Mouse (Mus musculus) Patski (cell line): ENCODE data around the gene Sugct. TPM values are rescaled to one million over a fixed set of nuclear protein-coding genes. Genes with fewer than 3 reads are reported as not detected.
A peak's percentile ranks its signal among the peaks of the same experiment; 100 is the strongest.
"Not testable (repeated sequence)": the region's sequence is repeated elsewhere in the genome, so short reads cannot be mapped to it uniquely, and the experiment has no call there.

ENCODE experiments used
- ATAC-seq: fragments of 100-300 bp; one replicate; pipeline ENCODE4 v1.8.0; 2021
- CTCF ChIA-PET: fragments of 350-600 bp; sonication (Branson Sonifier 250); formaldehyde crosslinking; loops from one replicate; lab custom pipeline; 2022; ENCODE audit warnings: inconsistent platforms; lab: Charles Lee
- POLR2A ChIA-PET: fragments of 350-600 bp; sonication (Branson Sonifier 250); formaldehyde crosslinking; loops from one replicate; lab custom pipeline; 2022; ENCODE audit warnings: antibody characterized with exemption, inconsistent platforms; lab: Charles Lee
- DNase-seq: peaks from one replicate; pipeline ENCODE4 v3.0.0-alpha.2; 2011; ENCODE audit warnings: low read depth, low spot score
- H3K27me3 ChIP-seq: fragments of 371-371 bp; one replicate; pipeline ENCODE4 v1.5.1; 2021
- CTCF ChIP-seq: fragments of 100-300 bp; IDR thresholded peaks from one replicate; pipeline ENCODE4 v1.5.1; 2021
- in situ Hi-C: fragments of 300-500 bp; cut with MboI; formaldehyde crosslinking; loops from 3 replicates; pipeline ENCODE4 v1.11.1; 2018; ENCODE audit warnings: low pct_unique_long_range_greater_than_20kb, mixed read lengths
- polyA plus RNA-seq: library from polyadenylated mRNA; unstranded; gene quantifications from one replicate; pipeline ENCODE4 v1.2.3, GENCODE M21; 2021

Sugct gene
- polyA plus RNA-seq, 1 experiment from 2014 or later = 11.4 TPM

GRCm38 (mm10) chr13:17511184-17511778 is 184.1 kb downstream of the Sugct start:
- POLR2A ChIA-PET = no interaction called here
- DNase-seq = peak; percentile 13
- TF ChIP-seq CTCF = no peak
- no peaks in the 10 kb centered on the region for H3K27me3 ChIP-seq
- in situ Hi-C loops = no loop called here
- ATAC-seq = peak; percentile 79
- CTCF ChIA-PET = no interaction called here

- H3K27me3 ChIP-seq = no peaks in the 10 kb centered on the region
- TF ChIP-seq CTCF = no peak
- POLR2A ChIA-PET = no interaction called here
- CTCF ChIA-PET = interaction anchor here (1.3 kb wide), 1 partner anchor 13 kb away, joined by 3 read pairs; no protein-coding TSS in a partner anchor
- in situ Hi-C loops = no loop called here
- DNase-seq (no peak), ATAC-seq (no peak)
Measured at GRCm38 (mm10) chr13:17494936-17495335, 200.4 kb downstream of the Sugct start.

- DNase-seq (no peak), ATAC-seq (peak; percentile 44)
- no peak for TF ChIP-seq CTCF
- H3K27me3 ChIP-seq = no peaks in the 10 kb centered on the region
- in situ Hi-C loops = no loop called here
- CTCF ChIA-PET = no interaction called here
- POLR2A ChIA-PET = no interaction called here
Measured at GRCm38 (mm10) chr13:17494056-17494574, 201.2 kb downstream of the Sugct start.

GRCm38 (mm10) chr13:17457981-17458380 is 237.4 kb downstream of the Sugct start:
- in situ Hi-C loops, ATAC-seq, POLR2A ChIA-PET, CTCF ChIA-PET, DNase-seq, H3K27me3 ChIP-seq: not testable (repeated sequence)

- in situ Hi-C loops = loop anchor here (5.0 kb wide), 2 partner anchors 670 to 1415 kb away; no protein-coding TSS in a partner anchor
- ChIA-PET CTCF (interaction anchor here (0.9 to 1.9 kb wide), 3 partner anchors 21 to 1447 kb away, joined by 3 to 5 read pairs (median 3); partner anchors contain the start of gene Inhba), POLR2A (no interaction called here)
- no peaks in the 10 kb centered on the region for H3K27me3 ChIP-seq
- no peak for ATAC-seq
- DNase-seq = peak; percentile 13
- TF ChIP-seq CTCF = peak; percentile 65
Measured at GRCm38 (mm10) chr13:17432139-17432916, 263.0 kb downstream of the Sugct start.

GRCm38 (mm10) chr13:17421875-17422274 is 273.5 kb downstream of the Sugct start:
- no peak for TF ChIP-seq CTCF
- in situ Hi-C loops = loop anchor here (10.0 kb wide), 1 partner anchor 287 kb away; no protein-coding TSS in a partner anchor
- CTCF ChIA-PET = no interaction called here
- POLR2A ChIA-PET = no interaction called here
- ATAC-seq (no peak), DNase-seq (no peak)
- H3K27me3 ChIP-seq = no peaks in the 10 kb centered on the region

- DNase-seq = no peak
- TF ChIP-seq CTCF = no peak
- ATAC-seq = no peak
- CTCF ChIA-PET = interaction anchor here (1.2 kb wide), 1 partner anchor 392 kb away, joined by 3 read pairs; no protein-coding TSS in a partner anchor
- POLR2A ChIA-PET = no interaction called here
- in situ Hi-C loops = loop anchor here (10.0 kb wide), 1 partner anchor 286 kb away; no protein-coding TSS in a partner anchor
- H3K27me3 ChIP-seq = no peaks in the 10 kb centered on the region
Measured at GRCm38 (mm10) chr13:17420557-17420956, 274.8 kb downstream of the Sugct start.

- POLR2A ChIA-PET = no interaction called here
Measured at GRCm38 (mm10) chr13:17342836-17343235, 352.5 kb downstream of the Sugct start.

GRCm38 (mm10) chr13:17335885-17336540 is 359.3 kb downstream of the Sugct start:
- no peak for TF ChIP-seq CTCF
- ChIA-PET CTCF (no interaction called here), POLR2A (no interaction called here)
- DNase-seq (no peak), ATAC-seq (no peak)
- in situ Hi-C loops = no loop called here
- H3K27me3 ChIP-seq = no peaks in the 10 kb centered on the region

More at GRCm38 (mm10) chr13:17342836-17343235, 352.5 kb downstream of the Sugct start:
- CTCF ChIA-PET = no interaction called here
- in situ Hi-C loops = no loop called here
- DNase-seq (no peak), ATAC-seq (no peak)
- no peaks in the 10 kb centered on the region for H3K27me3 ChIP-seq
- TF ChIP-seq CTCF = no peak

GRCm38 (mm10) chr13:17326863-17327262 is 368.5 kb downstream of the Sugct start:
- TF ChIP-seq CTCF = no peak
- peak; percentile 90 for ATAC-seq
- DNase-seq = peak; percentile 19
- in situ Hi-C loops = no loop called here
- ChIA-PET CTCF (interaction anchor here (1.6 kb wide), 1 partner anchor 37 kb away, joined by 3 read pairs; no protein-coding TSS in a partner anchor), POLR2A (no interaction called here)
- no peaks in the 10 kb centered on the region for H3K27me3 ChIP-seq
